Mouse (Mus musculus) gastrocnemius, postnatal 14 days (tissue): ENCODE measurements around the gene Stap2. TPM values are rescaled to one million over a fixed set of nuclear protein-coding genes. Genes with fewer than 3 reads are reported as not detected.

Experiments
- DNase-seq: peaks from one replicate; pipeline ENCODE4 v3.0.0; 2021; ENCODE audit warnings: mixed read lengths
- intact Hi-C: fragments of 180-260 bp; cut with DNase I; formaldehyde crosslinking; loops from one replicate; pipeline ENCODE4 v1.15.1; 2025; ENCODE audit warnings: low total_unique reads
- total RNA-seq, 2 experiments: library from RNA; stranded (reverse); gene quantifications; 2 replicates each; pipeline ENCODE4 v1.2.3; 2021

Gene Stap2
- total RNA-seq, 2 experiments from 2014 or later, result 3.9 to 4.4 TPM

GRCm38 (mm10) chr17:55967186-55967585 lies 38.2 kb downstream of the Stap2 start:
- intact Hi-C loops, result no loop called here
- no peak for DNase-seq

- intact Hi-C loops, result no loop called here
- no peak for DNase-seq
These were observed 40.4 kb downstream of the Stap2 start for GRCm38 (mm10) chr17:55964996-55965395.

- intact Hi-C loops, result no loop called here
- no peak for DNase-seq
These were observed 40.9 kb downstream of the Stap2 start for GRCm38 (mm10) chr17:55964496-55964895.

GRCm38 (mm10) chr17:55963171-55963570 lies 42.2 kb downstream of the Stap2 start:
- intact Hi-C loops, result no loop called here
- DNase-seq, result no peak

- DNase-seq, result no peak
- intact Hi-C loops, result no loop called here
These were observed 43.8 kb downstream of the Stap2 start for GRCm38 (mm10) chr17:55961631-55962030.

GRCm38 (mm10) chr17:55960791-55961190 lies 44.6 kb downstream of the Stap2 start:
- intact Hi-C loops, result no loop called here

GRCm38 (mm10) chr17:55959946-55960740 lies 45.2 kb downstream of the Stap2 start:
- intact Hi-C loops, result no loop called here

More at GRCm38 (mm10) chr17:55960791-55961190, 44.6 kb downstream of the Stap2 start:
- DNase-seq, result no peak

GRCm38 (mm10) chr17:55958918-55959728 lies 46.3 kb downstream of the Stap2 start, which contains the start of gene Yju2:
Gene Yju2 (plus strand): TSS chr17:55959099.
- intact Hi-C loops, result no loop called here
- peak; percentile 89 for DNase-seq

More at GRCm38 (mm10) chr17:55959946-55960740, 45.2 kb downstream of the Stap2 start:
- DNase-seq, result no peak

GRCm38 (mm10) chr17:55958584-55958886 lies 46.8 kb downstream of the Stap2 start:
- intact Hi-C loops, result no loop called here

GRCm38 (mm10) chr17:55957726-55958583 lies 47.4 kb downstream of the Stap2 start:
- intact Hi-C loops, result no loop called here
- DNase-seq, result no peak

More at GRCm38 (mm10) chr17:55958584-55958886, 46.8 kb downstream of the Stap2 start:
- no peak for DNase-seq

- intact Hi-C loops, result no loop called here
- peak; percentile 73 for DNase-seq
These were observed 48.2 kb downstream of the Stap2 start for GRCm38 (mm10) chr17:55957168-55957567.

- intact Hi-C loops, result no loop called here
- DNase-seq, result no peak
These were observed 48.8 kb downstream of the Stap2 start for GRCm38 (mm10) chr17:55956591-55956990.

- no peak for DNase-seq
- intact Hi-C loops, result no loop called here
These were observed 49.3 kb downstream of the Stap2 start for GRCm38 (mm10) chr17:55956129-55956528.

GRCm38 (mm10) chr17:55954229-55954628 lies 51.2 kb downstream of the Stap2 start:
- no peak for DNase-seq
- intact Hi-C loops, result no loop called here

- intact Hi-C loops, result no loop called here
- DNase-seq, result no peak
These were observed 51.6 kb downstream of the Stap2 start for GRCm38 (mm10) chr17:55953751-55954150.

GRCm38 (mm10) chr17:55952447-55953027 lies 52.8 kb downstream of the Stap2 start, which contains the start of gene Ebi3:
Gene Ebi3 (plus strand): TSS chr17:55952640.
- no peak for DNase-seq
- intact Hi-C loops, result no loop called here

GRCm38 (mm10) chr17:55952041-55952440 lies 53.3 kb downstream of the Stap2 start:
- no peak for DNase-seq
- intact Hi-C loops, result no loop called here

GRCm38 (mm10) chr17:55950601-55951000 lies 54.8 kb downstream of the Stap2 start:
- intact Hi-C loops, result no loop called here

GRCm38 (mm10) chr17:55949400-55949799 lies 56.0 kb downstream of the Stap2 start, which contains the start of gene Zfp119b:
Gene Zfp119b (minus strand): TSS chr17:55949500.
- DNase-seq, result no peak
- intact Hi-C loops, result no loop called here

More at GRCm38 (mm10) chr17:55950601-55951000, 54.8 kb downstream of the Stap2 start:
- no peak for DNase-seq
